In genomic region chr6:55179560-55179959, GRCm38 (mm10) we compare ENCODE assay signal across 15 mouse cellular contexts. TPM values are rescaled to one million over a fixed set of nuclear protein-coding genes. Genes with fewer than 3 reads are reported as not detected.
DNase-seq lines count a peak whose midpoint lies in the region; ATAC-seq lines count a peak whose summit lies in the region.
"Had no signal": no experiment of that assay in that cellular context is flagged by ENCODE, and none has a peak within 500 bp of the region (broad histone marks: within the 10 kb centered on the region; RNA-seq: fewer than 3 reads in every experiment).

No protein-coding gene starts in this region.

- no peak overlapping the region for H3K4me2 ChIP-seq in lung, embryonic 16.5 days (ENCODE audit: low read depth, low read length)
- H3K4me2 ChIP-seq in intestine, embryonic 16.5 days (ENCODE audit: low read depth, low read length), result no peak overlapping the region
- no peak overlapping the region for H3K4me2 ChIP-seq in intestine, embryonic 15.5 days (replicated peaks)
- H3K4me2 ChIP-seq: liver, embryonic 13.5 days had no signal

- H3K4me1 ChIP-seq in lung, embryonic 16.5 days (replicated peaks; ENCODE audit: control insufficient read depth, insufficient read depth, low read length), result peaks cover 8% of the 10 kb centered on the region
- peaks cover 4% of the 10 kb centered on the region; the same call in 1 of the 2 replicates for H3K4me1 ChIP-seq in intestine, embryonic 16.5 days (ENCODE audit: control insufficient read depth, insufficient read depth, low read length)
- no peaks in the 10 kb centered on the region for H3K4me1 ChIP-seq in intestine, embryonic 15.5 days (replicated peaks)

- no peak overlapping the region for H3K9ac ChIP-seq in lung, embryonic 16.5 days (ENCODE audit: low read length)
- no peak overlapping the region for H3K9ac ChIP-seq in intestine, embryonic 16.5 days (ENCODE audit: low read depth, low read length)
- H3K9ac ChIP-seq in intestine, embryonic 15.5 days, result no peak overlapping the region
- H3K9ac ChIP-seq: liver, embryonic 13.5 days had no signal

- no peaks in the 10 kb centered on the region for H3K9me3 ChIP-seq in lung, embryonic 16.5 days (ENCODE audit: control insufficient read depth, low read length)
- no peaks in the 10 kb centered on the region for H3K9me3 ChIP-seq in intestine, embryonic 16.5 days (ENCODE audit: control insufficient read depth, low read length)
- H3K9me3 ChIP-seq in intestine, embryonic 15.5 days, result no peaks in the 10 kb centered on the region
- H3K9me3 ChIP-seq: hindbrain, embryonic 10.5 days; liver, embryonic 13.5 days had no signal

- ATAC-seq in lung, embryonic 16.5 days (ENCODE audit: low read depth), result peak; percentile 85
- no peak for ATAC-seq in intestine, embryonic 16.5 days
- no peak for ATAC-seq in erythroid progenitor cell, adult 5-6 weeks (replicated peaks; ENCODE audit: low FRiP score, poor library complexity, severe bottlenecking)
- ATAC-seq in intestine, embryonic 15.5 days, result no peak
- ATAC-seq: inflammation-experienced regulatory T-cells, adult 6 months had no signal

- no peak overlapping the region for H3K4me3 ChIP-seq in lung, embryonic 16.5 days (ENCODE audit: low read length)
- H3K4me3 ChIP-seq in intestine, embryonic 16.5 days (ENCODE audit: low read length), result no peak overlapping the region
- no peak overlapping the region for H3K4me3 ChIP-seq in intestine, embryonic 15.5 days (replicated peaks)
- H3K4me3 ChIP-seq: erythroblast, embryonic 14.5 days; hindbrain, embryonic 10.5 days; liver, embryonic 13.5 days had no signal

- no peaks in the 10 kb centered on the region for H3K27me3 ChIP-seq in lung, embryonic 16.5 days (ENCODE audit: control insufficient read depth, insufficient read depth, low read depth, low read length)
- no peaks in the 10 kb centered on the region for H3K27me3 ChIP-seq in intestine, embryonic 16.5 days (replicated peaks; ENCODE audit: control insufficient read depth, insufficient read depth, low read length)
- H3K27me3 ChIP-seq in intestine, embryonic 15.5 days (replicated peaks), result no peaks in the 10 kb centered on the region
- H3K27me3 ChIP-seq: liver, embryonic 13.5 days had no signal

- H3K36me3 ChIP-seq in lung, embryonic 16.5 days (ENCODE audit: control insufficient read depth, insufficient read depth, low read length), result no peaks in the 10 kb centered on the region
- H3K36me3 ChIP-seq in intestine, embryonic 16.5 days (ENCODE audit: control insufficient read depth, insufficient read depth, low read length), result no peaks in the 10 kb centered on the region
- H3K36me3 ChIP-seq in intestine, embryonic 15.5 days, result no peaks in the 10 kb centered on the region
- H3K36me3 ChIP-seq: G1E; hindbrain, embryonic 10.5 days; liver, embryonic 13.5 days had no signal

- 55% methylated on average over 7 of the region's 7 CpGs for WGBS in lung, embryonic 16.5 days
- WGBS in intestine, embryonic 16.5 days, result 80% methylated on average over 7 of the region's 7 CpGs
- 77% methylated on average over 7 of the region's 7 CpGs for WGBS in intestine, embryonic 15.5 days

- DNase-seq in heart, adult 18-20 months, result peak; percentile 47 to 68
- DNase-seq in heart, postnatal 4 days, result no peak
- DNase-seq in 3T3-L1 (ENCODE audit: low read depth, low spot score), result peak; percentile 73
- peak; percentile 82 for DNase-seq in kidney, adult 9 months
- DNase-seq: cerebellum, adult 11 months; liver, embryonic 13.5 days had no signal

- H3K27ac ChIP-seq in lung, embryonic 16.5 days (ENCODE audit: low read length), result peak overlapping the region; percentile 23; the same call in 1 of the 2 replicates
- no peak overlapping the region for H3K27ac ChIP-seq in intestine, embryonic 16.5 days (ENCODE audit: low read length)
- H3K27ac ChIP-seq in intestine, embryonic 15.5 days, result no peak overlapping the region
- H3K27ac ChIP-seq: hindbrain, embryonic 10.5 days; liver, embryonic 13.5 days had no signal

RNA-seq across cellular contexts. Expression of gene Inmt, which starts 4.7 kb away (rescaled TPM):
- 10 to 100 TPM; 31.1 to 33.0 TPM for total RNA-seq in heart, adult 18-20 months (2021)
- not detected for total RNA-seq in heart, postnatal 4 days (2021)
- 0.19 TPM in 1 of 2 replicates, not detected in the other for polyA plus RNA-seq in lung, embryonic 16.5 days (2015; fragmentation: Nextera tagmentation; extraction: Ambion mirVana)
- 0.33 TPM in 1 of 2 replicates, not detected in the other for polyA plus RNA-seq in intestine, embryonic 16.5 days (2015; fragmentation: Nextera tagmentation; extraction: Ambion mirVana)
- total RNA-seq in erythroid progenitor cell, adult 5-6 weeks (2015; ENCODE audit: low replicate concordance), result not detected in 2 replicates
- not detected in 2 replicates for total RNA-seq in erythroid progenitor cell, adult 5-6 weeks (2017; ENCODE audit: low replicate concordance)
- 0.21 and 0.62 TPM in 2 replicates for polyA plus RNA-seq in intestine, embryonic 15.5 days (2015; fragmentation: Nextera tagmentation; extraction: Ambion mirVana)
- total RNA-seq: G1E; granulocyte monocyte progenitor cell, adult 5-6 weeks had no signal
- polyA plus RNA-seq: erythroblast, embryonic 14.5 days; G1E; inflammation-experienced regulatory T-cells, adult 6 months had no signal

RNA-seq across cellular contexts. Expression of gene Mindy4, which starts 23.6 kb away (rescaled TPM):
- 1 to 10 TPM; 3.7 to 6.7 TPM for total RNA-seq in heart, adult 18-20 months (2021)
- 1 to 10 TPM; 4.0 to 4.6 TPM for total RNA-seq in heart, postnatal 4 days (2021)
- polyA plus RNA-seq in lung, embryonic 16.5 days (2015; fragmentation: Nextera tagmentation; extraction: Ambion mirVana), result 18.5 and 18.6 TPM in 2 replicates
- 5.8 and 6.4 TPM in 2 replicates for polyA plus RNA-seq in intestine, embryonic 16.5 days (2015; fragmentation: Nextera tagmentation; extraction: Ambion mirVana)
- total RNA-seq in erythroid progenitor cell, adult 5-6 weeks (2015; ENCODE audit: low replicate concordance), result 2.5 TPM in 1 of 2 replicates, not detected in the other
- total RNA-seq in erythroid progenitor cell, adult 5-6 weeks (2017; ENCODE audit: low replicate concordance), result 0.26 TPM in 1 of 2 replicates, not detected in the other
- polyA plus RNA-seq in intestine, embryonic 15.5 days (2015; fragmentation: Nextera tagmentation; extraction: Ambion mirVana), result 6.5 and 7.3 TPM in 2 replicates
- polyA plus RNA-seq: G1E; inflammation-experienced regulatory T-cells, adult 6 months had no signal

RNA-seq across cellular contexts. Expression of gene Crhr2, which starts 46.7 kb away (rescaled TPM):
- 10 to 100 TPM; 19.9 to 20.1 TPM for total RNA-seq in heart, adult 18-20 months (2021)
- 10 to 100 TPM; 11.4 to 12.0 TPM for total RNA-seq in heart, postnatal 4 days (2021)
- polyA plus RNA-seq in lung, embryonic 16.5 days (2015; fragmentation: Nextera tagmentation; extraction: Ambion mirVana), result 0.35 and 0.47 TPM in 2 replicates
- polyA plus RNA-seq in intestine, embryonic 16.5 days (2015; fragmentation: Nextera tagmentation; extraction: Ambion mirVana), result 0.22 TPM in 2 replicates
- total RNA-seq in erythroid progenitor cell, adult 5-6 weeks (2015; ENCODE audit: low replicate concordance), result not detected in 2 replicates
- total RNA-seq in erythroid progenitor cell, adult 5-6 weeks (2017; ENCODE audit: low replicate concordance), result not detected in 2 replicates
- polyA plus RNA-seq in intestine, embryonic 15.5 days (2015; fragmentation: Nextera tagmentation; extraction: Ambion mirVana), result 0.26 and 0.37 TPM in 2 replicates
- total RNA-seq: granulocyte monocyte progenitor cell, adult 5-6 weeks had no signal
- polyA plus RNA-seq: erythroblast, embryonic 14.5 days; G1E; inflammation-experienced regulatory T-cells, adult 6 months had no signal

Comparison
In these comparisons a context has a peak if more than half of its experiments do, and no peak if none do; other contexts are left out.
1. RNA of gene Inmt, which starts 4.7 kb away (total RNA-seq): 31.1 to 33.0 TPM in heart, adult 18-20 months; not detected in heart, postnatal 4 days and not detected in erythroid progenitor cell, adult 5-6 weeks; every median in the first group is over 10 times any median in the second.
2. RNA of gene Crhr2, which starts 46.7 kb away (total RNA-seq): 19.9 to 20.1 TPM in heart, adult 18-20 months and 11.4 to 12.0 TPM in heart, postnatal 4 days; not detected in erythroid progenitor cell, adult 5-6 weeks; every median in the first group is over 10 times any median in the second.